Mouse (Mus musculus) right cerebral cortex, postnatal 36 days (tissue): ENCODE measurements around the gene Abtb1.

Experiments used
- DNase-seq, 2 experiments: peaks; one replicate each; pipeline ENCODE4 v3.0.0; 2022; ENCODE audit warnings: low spot score in 2 of 2, mixed read lengths in 1 of 2

Gene Abtb1

DNA sequence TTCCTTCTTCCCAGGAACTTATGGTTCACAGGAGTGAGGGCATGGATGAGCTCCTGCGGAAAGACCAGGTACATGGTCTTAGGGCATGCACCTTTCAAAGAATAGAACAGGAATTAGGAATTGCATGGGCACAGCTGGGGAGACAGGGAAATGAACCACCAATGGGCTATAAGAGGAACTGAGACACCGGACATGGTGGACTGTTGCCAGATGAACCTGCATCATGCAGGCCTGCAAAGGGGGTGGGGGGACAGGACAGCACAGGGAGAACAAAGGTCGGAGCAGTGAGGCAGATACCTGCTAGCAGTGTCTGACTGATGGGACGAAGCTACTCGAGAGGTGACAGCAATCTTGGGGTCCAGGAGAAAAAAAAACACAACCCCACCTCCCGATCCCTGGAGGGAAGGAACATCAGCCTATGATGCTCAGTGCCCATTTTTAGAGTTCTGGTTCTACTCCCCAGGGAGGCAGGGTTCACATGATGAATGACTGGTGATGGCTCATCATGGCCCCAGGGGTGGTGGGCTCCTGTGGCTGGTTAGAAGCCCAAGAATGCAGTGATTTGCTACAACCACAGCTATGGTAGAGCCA, 11.6 kb downstream of the Abtb1 start:
- no peak for DNase-seq

DNA sequence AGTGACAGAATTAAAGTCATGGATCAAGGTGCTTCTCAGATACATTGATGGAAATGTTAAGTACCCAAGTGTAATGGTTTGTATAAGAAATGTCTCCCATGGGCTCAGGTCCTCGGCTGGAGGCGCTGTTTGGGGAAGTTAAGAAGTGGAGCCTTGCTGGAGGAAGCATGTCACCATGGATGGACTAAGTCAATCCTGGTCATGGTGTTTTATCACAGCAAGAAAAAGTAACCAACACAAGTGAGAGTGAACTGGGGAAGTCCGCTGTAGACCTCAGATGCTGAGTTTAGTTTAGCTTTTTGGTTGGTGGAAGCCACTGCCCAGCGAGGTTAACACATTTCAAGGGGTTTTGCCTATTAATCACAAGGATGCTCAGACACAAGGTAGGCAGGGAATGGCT, 12.2 kb downstream of the Abtb1 start:
- DNase-seq: no peak

DNA sequence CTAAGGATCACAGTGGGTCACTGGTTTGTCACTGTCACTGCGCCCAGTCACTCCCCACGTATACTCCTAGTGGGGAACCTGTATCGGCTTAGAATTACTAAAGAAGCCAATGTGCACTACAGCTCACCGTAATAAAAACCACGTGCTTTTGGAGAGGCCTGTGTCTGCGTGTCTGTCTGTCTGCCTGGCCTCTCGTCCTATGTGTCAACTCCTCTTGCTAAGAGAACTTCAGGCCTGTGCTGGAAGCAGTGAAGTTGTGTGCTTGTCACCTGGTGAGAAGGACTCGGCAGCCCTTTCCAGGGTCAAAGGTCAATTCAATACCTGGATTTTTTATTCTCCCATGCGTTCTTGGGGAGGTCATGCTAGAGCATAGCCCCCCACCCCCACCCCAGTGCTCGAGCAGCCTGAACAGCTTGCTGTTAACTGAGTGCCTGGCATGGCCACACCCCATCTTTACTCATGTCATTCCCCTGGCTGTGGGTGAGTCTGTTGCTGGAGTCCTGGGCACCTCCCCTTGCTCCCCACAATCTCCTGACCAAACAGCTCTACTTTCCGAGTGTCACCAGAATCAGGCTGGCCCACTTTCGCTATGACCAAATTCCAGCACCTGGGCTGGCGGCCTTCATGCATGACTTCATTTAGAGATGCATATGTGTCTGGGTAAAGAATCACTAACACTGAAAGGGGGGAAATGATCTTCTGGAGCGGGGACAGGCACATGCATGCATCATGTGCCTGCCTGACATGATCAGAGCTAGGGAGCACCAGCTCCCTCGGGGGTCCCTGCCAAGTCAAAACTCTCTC, 13.4 kb downstream of the Abtb1 start:
- DNase-seq: no peak

DNA sequence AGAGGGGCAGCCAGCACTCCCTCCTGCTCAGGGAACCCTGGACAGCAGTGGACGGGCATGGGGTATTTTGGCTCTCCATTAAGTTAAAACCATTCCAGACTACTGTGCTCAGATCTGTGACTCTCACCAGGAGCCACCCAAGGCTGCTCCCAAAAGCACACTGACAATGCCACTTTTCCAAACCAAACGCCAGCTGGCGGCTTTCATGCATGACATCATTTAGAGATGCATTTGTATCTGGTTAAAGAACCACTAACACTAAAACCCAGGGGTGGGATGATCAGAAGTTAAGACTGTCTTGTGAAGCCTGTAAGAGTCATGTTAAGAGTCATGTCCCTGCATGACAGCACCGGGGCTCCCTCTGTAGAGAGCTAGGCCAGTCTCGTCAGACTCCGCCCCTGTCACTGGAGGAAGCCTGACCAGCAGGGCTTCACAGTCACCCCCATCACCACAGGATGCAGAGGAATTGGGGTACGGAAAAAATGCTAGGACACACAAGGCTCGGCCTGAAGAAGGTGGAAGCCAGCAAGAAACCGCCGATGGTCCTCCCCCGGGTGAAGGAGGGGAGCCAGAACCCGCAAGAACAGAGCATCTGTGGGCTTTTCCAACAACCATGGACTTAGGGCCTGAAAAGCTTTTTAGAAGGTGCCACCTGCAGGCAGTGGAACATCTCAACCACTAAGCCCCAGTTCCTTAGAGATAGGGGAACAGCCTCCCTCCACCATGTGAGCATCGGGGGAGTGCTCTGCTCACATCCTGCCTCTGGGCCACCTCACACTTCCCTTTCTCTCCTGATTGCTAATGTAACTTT, 14.2 kb downstream of the Abtb1 start:
- DNase-seq: no peak

DNA sequence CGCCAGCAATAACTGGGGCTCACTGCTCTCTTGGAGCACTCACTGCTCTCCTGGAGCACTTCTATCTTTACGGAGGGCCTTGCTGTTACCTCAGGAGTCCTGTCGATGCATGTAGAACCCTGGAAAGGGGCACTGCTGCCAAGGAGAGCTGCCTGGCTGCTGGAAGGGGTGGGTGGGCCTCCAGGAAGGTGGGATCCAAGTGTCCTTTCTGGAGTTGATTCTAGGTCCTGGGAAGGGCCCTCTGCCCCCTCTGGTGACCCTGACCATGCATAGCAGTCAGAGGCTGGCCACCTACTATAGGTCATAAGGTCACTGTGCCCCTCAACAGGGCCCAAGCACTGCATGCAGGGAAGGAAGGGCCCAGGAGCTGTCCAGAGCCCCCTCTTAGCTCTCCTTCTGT, 14.8 kb downstream of the Abtb1 start:
- no peak for DNase-seq

DNA sequence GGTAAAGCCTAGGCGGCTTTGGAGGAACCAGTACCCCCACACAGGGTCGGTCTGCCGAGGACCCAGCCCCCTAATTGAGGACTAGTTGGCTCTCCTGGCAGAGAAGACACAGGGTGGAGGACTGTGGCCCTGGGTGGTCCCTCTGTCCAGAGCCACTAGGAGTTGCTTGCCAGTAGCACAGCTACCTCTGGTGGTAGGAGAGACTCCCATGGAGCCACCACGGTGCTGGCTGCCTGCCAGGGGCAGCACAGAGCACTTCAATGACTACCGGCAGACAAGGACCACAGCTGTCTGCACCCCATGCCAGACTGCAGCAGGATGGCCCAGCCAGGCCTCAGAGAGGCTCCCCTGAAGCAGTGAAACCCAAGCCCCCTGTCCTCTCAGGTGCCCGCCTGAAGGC, 15.2 kb downstream of the Abtb1 start:
- DNase-seq: no peak

DNA sequence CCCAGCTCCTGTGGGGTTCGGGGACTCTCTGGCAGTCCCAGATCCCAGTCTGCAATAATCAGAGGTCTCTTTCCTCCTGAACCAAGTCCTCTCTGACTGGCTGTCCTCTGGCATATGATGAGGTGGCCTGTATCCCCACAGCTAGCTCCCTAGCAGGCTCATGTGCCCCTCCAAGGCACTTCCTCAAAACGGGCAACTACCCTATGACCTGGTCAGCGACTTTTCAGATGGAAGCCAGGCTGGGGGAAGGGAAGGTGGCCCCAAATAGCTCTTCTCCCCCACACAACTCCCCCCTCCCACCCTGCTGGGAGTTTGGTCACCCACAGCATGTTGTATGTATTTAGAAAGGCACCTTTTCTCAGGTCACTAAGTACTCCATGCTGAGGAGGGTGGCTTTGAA, 15.7 kb downstream of the Abtb1 start:
- DNase-seq: no peak

DNA sequence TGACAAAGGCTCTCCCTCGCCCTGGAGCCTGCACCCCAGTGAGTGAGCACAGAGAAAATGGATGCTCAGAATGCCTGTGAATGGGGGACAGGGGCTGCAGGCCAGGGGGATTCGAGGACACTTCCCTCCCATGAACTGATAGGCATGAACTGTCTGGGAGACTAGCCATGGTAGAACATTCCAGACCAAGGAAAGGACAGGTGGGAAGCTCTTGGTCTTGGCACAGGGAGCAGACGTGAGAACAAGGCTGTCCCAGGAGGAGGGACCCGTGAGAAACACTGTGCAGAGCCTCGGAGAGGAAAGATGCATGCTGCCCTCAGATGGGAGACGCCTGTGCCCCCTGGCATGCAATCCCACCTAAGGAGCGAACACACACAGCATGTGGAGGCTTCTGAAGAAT, 17.6 kb downstream of the Abtb1 start:
- no peak for DNase-seq

DNA sequence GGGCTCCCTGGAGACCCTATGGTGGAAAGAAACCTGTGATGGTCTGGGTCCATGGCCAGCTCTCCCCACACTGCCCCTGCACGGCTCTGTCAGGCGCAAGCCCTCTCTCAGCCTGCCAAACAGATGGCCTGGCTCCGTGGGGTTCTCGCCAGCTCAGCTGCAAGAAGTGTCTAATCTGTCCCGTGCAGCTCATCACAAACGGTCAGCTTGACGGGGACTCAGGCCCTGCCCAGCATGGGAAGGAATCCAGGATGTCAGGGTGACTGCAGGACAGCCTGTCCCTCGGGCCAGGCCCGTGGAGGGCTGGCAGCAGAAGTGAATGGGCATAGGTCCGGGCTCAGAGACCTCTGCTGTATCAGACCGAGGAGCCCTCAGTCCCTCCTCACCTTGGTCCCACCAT, 19.9 kb downstream of the Abtb1 start:
- no peak for DNase-seq

DNA sequence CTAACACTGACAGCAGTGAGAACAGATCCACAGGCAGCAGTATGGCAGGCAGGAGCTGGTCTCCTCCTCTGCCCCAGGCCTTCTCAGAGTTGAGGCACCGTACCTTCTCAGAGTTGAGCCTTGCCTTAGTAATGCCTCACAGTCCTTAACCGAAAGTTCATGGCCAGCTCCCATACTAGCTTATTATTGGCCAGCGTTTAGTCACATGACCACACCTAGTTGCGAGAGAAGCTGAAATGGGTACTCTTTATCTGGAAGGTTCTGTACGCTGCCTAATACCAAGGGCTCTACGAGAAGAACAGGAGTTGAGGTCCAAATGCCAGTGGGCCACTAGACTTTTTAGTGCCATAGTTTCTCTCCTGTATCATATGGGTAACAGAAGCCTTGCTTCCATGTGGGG, 20.5 kb downstream of the Abtb1 start:
- no peak for DNase-seq

DNA sequence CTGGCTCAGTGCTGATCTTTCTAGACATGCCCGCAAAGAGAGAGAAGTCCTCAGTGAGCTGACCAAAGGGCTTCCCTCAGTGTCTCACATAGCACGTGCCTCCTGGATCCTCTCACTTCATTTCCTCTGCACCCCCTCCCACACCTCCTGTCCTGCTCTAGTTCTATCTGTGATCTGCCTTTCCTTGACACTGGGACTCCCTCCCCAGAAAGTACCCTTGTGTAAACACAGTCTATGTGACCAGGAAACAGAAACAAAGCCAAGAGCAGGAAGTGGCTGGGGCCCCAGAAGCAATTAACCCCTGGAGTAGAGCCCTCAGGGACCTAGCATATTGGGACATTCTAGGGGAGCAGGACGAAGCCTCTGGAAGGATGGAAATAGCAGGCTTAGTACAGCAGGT, 20.9 kb downstream of the Abtb1 start:
- no peak for DNase-seq

DNA sequence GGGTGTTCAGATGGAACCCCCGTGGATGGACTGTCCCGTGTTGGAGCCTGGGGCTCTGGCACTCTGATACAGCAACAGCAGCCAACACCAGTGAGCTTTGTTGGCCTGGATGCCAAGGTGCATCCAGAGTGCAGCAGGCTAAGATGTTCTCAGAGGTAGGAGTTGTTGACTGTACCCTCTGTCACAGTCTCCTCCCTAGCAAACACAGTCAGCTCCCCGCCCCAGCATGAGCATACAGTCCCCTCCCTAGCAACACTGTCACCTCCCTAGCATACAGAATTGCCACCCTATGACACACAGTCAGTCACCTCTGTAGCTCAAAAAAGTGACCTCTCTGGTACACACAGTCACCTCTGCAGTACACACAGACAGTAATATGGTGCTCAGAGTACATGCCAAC, 24.9 kb downstream of the Abtb1 start:
- DNase-seq: no peak

DNA sequence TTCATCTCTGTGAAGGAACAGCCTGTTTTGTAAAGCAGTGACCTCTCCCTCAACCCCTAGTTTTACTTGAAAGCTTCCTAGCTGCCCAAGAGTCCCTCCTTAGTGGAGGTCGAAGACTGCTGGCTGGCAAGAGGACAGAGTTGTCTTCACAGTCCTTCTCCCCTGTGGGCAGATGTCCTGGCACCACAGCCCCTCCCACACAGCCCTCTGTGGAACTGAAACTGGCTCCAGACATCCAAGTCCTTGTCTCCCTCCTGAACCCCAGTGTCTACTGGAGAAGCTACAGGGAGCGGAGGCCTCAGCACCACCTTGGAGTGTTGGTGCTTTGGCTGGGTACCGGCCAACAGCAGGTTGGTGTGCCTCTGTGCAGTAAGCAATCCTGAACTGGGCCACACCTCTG, 26.3 kb downstream of the Abtb1 start:
- DNase-seq: no peak

DNA sequence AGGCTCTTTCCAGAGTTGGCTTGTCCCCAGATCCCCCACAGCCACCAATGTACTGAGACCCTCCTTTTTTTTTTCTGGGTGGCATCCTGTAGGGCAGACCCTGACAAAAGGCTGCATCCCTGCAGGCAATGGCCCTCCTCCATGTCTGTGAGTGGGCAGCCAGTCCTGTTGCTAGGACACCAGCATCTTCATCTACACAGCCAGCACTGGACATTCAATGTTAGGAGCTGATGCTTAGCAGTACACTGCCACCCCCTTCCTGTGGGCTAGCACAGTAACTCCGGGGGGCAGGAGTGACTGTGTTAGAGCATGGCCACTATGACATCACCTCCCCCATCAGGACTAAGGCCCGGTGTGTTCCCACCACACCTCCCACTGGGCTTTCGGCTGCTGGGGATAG, 26.7 kb downstream of the Abtb1 start:
- DNase-seq: no peak

DNA sequence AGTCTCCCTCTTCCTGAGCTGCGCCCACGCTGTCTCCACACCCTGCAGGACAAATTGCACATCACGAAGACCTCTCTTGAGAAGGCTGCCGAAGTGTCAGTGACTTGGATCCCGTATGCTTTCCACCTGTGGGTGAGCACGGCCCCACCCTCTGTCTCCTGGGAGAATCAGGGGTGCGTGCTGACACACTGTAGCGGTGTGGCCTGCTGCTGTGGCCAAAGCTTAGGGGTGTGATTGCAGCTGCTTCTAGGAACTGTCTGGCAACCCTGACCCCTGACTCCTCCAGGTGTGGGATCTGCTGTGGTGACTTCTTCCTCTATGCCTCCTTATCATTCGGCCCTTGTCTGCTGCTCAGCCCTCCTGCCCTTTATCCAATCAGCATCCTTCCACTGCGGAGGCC, 28.0 kb downstream of the Abtb1 start:
- DNase-seq: no peak

DNA sequence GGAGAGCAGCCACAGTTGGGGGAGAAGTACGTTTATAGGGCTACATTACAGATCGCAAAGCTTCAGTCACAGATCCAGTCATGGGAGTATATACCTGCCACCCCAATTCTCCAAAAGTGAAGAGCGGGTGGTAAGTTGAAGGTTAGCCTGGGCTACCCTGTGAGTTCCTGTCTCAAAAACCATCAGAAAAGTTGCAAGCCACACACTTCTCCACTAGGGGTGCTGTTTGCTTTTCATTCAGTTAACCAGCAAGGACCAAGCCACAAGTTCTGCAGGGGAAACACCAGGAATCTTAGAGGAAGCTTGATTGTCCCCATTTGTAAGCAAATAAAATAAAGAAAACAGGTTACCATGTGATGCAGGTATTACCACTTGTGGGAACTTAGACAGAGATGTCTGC, 28.9 kb downstream of the Abtb1 start:
- DNase-seq: no peak

DNA sequence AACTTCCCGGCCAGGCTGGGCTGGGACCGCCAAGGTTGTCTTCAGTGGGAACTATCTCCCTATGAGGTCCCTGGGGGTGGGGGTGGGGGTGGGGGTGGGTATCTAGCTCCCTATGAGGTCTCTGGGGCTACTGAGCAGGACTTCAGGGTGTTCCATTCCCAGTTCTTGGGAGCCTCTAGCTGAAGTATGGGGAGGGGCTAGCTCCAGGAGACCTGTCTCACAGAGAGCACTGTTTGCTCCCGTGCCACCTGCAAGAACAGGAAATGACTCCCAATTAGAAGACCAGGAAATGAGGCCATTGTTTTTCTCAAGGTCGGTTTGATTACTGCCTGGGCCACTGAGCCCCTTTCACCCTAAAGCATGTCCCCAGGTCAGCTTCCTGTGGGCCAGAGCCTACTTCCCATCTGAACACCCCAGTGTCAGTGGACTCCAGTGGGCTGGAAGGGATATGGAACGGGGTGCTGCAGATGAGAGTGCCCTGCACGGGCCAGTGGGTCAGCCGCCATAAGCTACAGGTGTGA, 29.8 kb downstream of the Abtb1 start:
- DNase-seq: no peak

DNA sequence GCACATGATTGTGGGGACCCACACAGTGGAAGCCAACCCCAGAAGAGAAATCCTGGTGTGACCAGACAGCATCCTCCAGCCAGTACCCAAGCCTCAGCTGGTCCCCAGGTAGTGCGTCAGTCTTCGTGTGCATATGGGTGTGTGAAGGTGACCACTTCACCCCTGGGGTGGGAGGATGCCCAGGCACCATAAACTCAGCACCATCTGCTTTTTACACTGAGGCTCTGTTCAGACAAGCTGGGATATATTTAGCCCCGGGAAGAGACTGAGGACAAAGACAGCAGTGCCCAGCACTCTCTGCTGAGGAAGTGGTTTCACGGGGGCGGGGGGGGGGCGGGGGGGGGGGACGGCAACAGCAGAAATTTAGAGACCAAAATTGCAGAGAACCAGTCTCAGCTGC, 30.4 kb downstream of the Abtb1 start:
- peak in 1 of 2 experiments; percentile 56 for DNase-seq

DNA sequence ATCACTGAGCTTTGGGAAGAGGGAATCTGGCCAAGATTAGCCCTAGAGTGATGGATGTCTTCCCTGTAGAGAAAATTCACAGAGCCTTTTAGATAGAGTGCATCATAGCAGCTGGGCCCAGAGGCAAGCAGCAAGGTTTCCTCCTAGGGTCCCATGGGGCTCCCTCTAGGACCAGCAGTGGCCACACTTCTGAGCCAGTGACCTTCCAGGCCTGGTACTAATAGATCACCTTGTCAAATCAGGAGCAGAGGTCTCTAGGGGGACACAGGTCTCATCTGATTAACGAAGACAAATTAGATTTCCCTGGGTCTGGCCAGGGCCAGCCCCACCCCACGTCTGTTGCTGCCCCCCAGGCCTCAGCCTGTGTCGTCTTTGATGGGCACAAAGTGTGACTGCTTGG, 31.5 kb downstream of the Abtb1 start:
- DNase-seq: no peak

DNA sequence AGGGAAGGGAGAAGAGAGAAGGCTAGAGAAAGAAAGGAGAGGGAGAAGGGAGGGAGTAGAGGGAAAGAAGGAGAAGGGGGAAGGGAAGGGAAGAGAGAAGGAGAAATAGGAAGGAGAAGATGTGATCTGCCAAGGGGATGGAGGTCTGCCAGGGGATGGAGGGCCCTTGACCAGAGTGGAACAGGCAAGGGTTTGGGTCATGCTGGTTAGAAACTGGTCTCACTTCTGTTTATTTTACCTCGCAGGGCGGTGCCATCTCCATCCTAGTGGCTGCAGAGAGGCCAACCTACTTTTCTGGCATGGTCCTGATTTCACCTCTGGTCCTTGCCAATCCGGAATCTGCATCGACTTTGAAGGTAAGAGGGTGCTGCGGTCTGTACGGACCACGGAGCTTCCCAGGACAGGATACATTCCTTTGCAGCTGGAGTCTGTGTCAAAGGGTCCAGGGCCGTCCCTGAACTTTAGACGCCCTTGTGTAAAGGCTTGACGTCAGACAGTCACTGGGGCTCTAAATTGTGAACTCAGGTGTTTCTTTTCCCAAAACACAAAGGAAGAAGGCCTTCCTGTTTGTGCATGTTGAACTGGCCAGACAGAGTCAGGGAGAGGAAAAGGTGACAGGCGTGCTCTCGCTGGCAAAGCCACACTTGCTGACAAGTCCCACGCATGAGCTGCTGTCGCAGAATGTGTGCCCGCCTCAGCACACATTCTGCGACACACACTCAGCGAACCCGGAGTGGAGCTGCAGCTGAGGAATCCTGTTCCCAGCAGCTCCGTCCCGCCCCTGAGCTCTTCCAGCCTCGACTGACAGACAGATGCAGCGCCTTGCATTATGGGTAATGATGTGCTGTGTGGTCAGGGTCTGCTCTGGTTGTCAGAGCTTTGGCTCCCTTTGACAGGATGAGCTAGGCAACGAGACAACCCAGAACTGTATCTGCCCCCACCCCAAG, 32.4 kb downstream of the Abtb1 start:
- DNase-seq: no peak

DNA sequence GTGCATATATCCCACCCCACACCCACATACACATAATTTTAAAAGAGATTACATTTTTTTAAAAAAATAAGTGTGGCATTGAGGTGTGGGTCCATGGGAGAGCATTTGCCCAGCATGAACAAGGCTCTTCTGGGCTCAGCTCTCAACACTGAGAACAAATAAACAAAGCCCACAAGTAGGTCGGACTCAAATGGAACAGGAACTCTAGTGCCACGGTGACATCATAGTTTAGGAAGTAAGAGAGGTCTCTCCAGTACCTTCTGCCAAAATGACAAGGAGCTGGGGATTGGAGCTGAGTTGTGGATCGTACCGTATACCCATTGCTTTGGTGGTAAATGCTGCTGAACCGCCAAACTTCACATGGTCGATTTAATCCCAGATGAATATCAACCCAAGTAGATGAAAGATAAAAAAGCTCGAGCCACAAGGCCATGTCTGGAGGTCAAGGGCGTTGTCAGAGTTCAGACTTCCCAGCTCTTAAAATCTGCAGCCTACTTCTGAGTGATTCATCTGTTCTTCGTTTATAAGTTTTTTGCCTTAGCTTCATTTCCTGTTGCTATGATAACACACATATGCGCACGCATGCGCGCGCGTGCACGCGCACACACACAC, 36.7 kb downstream of the Abtb1 start:
- no peak for DNase-seq
